Mouse (Mus musculus): ENCODE data around the gene Megf9. TPM values are rescaled to one million over a fixed set of nuclear protein-coding genes. Genes with fewer than 3 reads are reported as not detected.

The Megf9 gene
- 100 to 1,000 TPM; 147 to 155 TPM for total RNA-seq (2023)

GRCm38 (mm10) chr4:70534891-70535269 lies at the start of gene Megf9:
Megf9 (minus strand) TSS chr4:70534995.

GRCm38 (mm10) chr4:70409994-70410721 lies 124.6 kb downstream of the Megf9 start, which contains the start of gene Cdk5rap2:
Cdk5rap2 (minus strand) TSS chr4:70410443.

Other genes with a start within 250 kb of the Megf9 start
- gene Cdk5rap2, start 124.6 kb downstream of the Megf9 start, total RNA-seq (2023) = 10 to 100 TPM; 18.4 to 18.7 TPM

All from neutrophil, adult 83 days (primary cell).